Comparison of ENCODE assay signal across 26 mouse cellular contexts in the genomic region with DNA sequence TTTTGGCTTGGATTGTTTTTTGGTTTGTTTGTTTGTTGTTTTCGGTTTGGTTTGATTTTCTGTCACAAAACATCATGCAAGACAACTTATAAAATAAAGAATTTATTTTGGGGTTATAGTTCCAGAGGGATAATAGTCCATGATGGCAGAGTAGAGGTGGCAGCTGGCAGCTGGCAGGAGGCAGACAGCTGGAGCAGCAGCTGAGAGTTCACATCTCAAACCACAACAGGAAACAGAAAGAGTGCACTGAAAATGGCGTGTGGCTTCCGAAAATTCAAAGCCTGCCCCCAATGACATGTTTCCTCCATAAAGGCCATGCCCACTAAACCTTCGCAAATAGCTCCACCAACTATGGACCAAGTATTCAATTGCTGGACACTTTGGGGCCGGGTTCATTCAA.
"Had no signal": no experiment of that assay in that cellular context is flagged by ENCODE, and none has a peak within 500 bp of the region (broad histone marks: within the 10 kb centered on the region; RNA-seq: fewer than 3 reads in every experiment).

No protein-coding gene starts in this region.

- H3K27me3 ChIP-seq: limb, embryonic 12.5 days; limb, embryonic 13.5 days; limb, embryonic 15.5 days; liver, embryonic 12.5 days; liver, embryonic 13.5 days; lung, embryonic 15.5 days had no signal

- H3K4me2 ChIP-seq: limb, embryonic 12.5 days; limb, embryonic 13.5 days; limb, embryonic 15.5 days; liver, embryonic 11.5 days; liver, embryonic 12.5 days; liver, embryonic 13.5 days; liver, embryonic 15.5 days; lung, embryonic 14.5 days; lung, embryonic 15.5 days; midbrain, embryonic 11.5 days; midbrain, embryonic 12.5 days; midbrain, embryonic 13.5 days; midbrain, embryonic 15.5 days had no signal

- DNase-seq: left cerebral cortex, postnatal 4 days; liver; liver, embryonic 13.5 days; liver, postnatal 0 days; lung, adult 18-20 months; lung, adult 2 months; lung, embryonic 14.5 days; lung, postnatal 10 days; lung, postnatal 14 days; lung, postnatal 36 days; lung, postnatal 4 days; midbrain, embryonic 14.5 days had no signal

- H3K4me3 ChIP-seq: limb, embryonic 10.5 days; limb, embryonic 12.5 days; limb, embryonic 13.5 days; limb, embryonic 15.5 days; liver, embryonic 12.5 days; liver, embryonic 13.5 days; liver, embryonic 15.5 days; lung, embryonic 15.5 days; megakaryocyte, embryonic 14.5 days; midbrain, embryonic 10.5 days; midbrain, embryonic 12.5 days; midbrain, embryonic 13.5 days; midbrain, embryonic 15.5 days had no signal

- H3K36me3 ChIP-seq: limb, embryonic 10.5 days; limb, embryonic 12.5 days; limb, embryonic 13.5 days; limb, embryonic 15.5 days; liver, embryonic 12.5 days; liver, embryonic 13.5 days; liver, embryonic 15.5 days; lung, embryonic 15.5 days; midbrain, embryonic 10.5 days; midbrain, embryonic 12.5 days; midbrain, embryonic 13.5 days; midbrain, embryonic 15.5 days had no signal
